Mouse (Mus musculus): ENCODE results near the gene Cryab.

Cryab gene

GRCm38 (mm10) chr9:50797641-50798040, 46.5 kb downstream of the Cryab start:
- DNase-seq, result no peak

DNA sequence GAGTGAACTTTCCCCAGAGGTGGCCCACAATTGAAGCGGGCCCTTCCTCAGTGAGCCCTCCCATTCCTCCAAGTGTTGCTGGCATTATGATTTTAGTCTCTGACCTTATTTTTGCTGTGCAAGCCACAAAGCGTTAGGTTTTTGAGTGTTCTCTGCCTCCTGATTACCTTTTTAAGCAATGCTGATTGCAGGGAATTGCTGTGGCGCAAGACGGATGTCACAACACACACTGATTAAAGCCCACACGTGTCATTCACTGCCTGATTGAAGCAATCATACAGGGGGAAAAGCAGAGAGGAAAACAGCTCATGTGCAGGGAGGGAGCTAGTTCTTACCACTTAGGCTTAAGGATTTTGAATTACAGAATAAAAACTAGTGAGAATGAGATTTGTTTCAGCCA, 47.2 kb downstream of the Cryab start:
- DNase-seq, result no peak

DNA sequence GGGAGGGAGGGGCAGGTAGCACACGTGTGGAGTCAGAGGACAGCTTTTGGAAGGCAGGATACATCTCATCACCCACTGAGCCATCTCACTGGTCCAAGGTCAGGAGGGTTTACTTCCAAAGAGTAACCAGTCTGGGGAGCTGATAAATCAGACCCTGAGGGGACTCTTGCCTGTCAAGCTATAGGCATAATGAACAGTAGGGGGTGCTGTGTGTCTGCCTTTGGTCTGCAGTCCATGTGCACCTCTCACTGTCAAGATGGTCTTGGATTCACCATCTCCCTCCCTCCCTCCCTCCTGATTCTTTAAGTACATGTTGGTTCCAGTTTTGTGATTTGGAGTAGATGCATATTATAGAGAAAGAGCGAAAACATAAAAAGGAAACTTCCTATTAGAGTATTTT, 49.9 kb downstream of the Cryab start:
- peak; percentile 63 to 70 for DNase-seq

- no peak for DNase-seq
These were observed 52.0 kb downstream of the Cryab start for GRCm38 (mm10) chr9:50803055-50803671.
